Mouse (Mus musculus): ENCODE measurements around the gene Leng8.

Leng8 gene

DNA sequence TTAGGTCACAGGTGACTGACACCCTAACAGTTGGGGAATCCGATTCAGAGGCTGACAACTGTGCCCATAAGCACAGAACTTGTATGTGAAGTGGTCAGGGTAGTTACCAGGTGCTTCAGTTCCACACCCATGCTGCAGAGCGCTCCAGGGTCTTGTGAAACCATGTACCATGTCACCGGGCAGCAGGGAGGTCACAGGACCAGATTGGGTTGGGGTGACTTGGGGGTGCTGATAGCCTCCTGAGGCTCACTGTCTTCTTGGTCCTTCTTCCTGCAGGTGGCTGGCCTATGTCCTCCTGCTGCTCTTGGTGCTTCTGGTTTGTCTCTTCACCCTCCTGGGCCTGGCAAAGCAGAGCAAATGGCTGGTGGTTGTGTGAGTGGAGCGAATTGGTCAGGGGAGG is 8.9 kb upstream of the Leng8 start:
- no peak for DNase-seq

DNA sequence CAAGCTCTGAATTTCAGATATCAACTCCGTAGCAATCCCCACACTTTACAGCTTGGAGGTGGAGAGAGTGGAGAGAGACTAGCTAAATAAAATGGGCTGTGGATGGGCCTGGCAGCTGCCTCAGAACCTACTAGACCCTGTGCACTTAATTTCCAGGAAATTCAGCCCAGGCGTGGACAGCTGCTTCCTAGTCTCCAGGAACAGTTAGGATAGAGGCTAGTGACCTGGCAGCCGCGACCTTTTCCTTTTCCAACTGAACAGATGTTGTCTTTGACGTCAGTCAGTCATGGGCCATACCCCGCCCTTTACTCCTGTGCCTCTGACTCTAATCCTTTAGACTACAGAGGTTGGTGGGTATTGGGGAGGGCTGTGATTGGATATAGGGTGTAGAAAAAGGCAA is 8.0 kb upstream of the Leng8 start:
- DNase-seq = no peak

DNA sequence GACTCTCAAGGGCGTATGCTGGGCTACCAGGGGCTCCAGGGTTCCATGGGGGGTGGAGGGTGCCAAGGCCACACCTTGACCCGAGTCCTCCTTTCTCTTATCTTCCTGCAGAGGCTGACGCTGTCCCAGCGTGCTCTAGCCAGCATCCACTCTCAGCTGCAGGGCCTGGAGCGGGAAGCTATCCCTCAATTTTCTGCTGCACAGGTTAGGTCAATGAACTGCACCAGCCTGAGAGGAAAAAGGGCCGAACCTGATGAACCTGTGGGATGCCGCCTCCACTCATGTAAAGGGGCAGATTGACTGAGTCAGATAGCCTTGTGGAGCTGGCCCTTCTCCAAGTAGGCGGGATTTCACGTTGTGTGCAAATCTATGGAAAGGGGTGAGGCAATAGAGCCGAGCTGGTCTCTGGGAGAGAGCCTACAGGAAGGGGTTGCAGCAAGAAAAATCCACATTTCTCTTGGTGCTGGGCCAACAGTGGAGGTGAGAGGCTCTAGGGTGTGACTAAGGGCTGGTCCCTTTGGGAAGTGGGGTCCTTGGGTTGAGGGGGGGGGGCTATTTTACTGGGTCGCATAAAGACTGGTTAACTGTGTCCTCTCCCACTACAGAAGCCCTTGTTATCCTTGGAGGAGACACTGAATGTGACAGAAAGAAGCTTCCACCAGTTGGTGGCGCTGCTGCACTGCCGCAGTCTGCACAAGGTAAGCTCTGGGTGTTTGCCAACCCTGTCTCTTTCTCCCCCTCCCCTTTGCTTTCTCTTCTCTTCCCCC is 6.0 kb upstream of the Leng8 start:
- peak; percentile 62 to 82 for DNase-seq

DNA sequence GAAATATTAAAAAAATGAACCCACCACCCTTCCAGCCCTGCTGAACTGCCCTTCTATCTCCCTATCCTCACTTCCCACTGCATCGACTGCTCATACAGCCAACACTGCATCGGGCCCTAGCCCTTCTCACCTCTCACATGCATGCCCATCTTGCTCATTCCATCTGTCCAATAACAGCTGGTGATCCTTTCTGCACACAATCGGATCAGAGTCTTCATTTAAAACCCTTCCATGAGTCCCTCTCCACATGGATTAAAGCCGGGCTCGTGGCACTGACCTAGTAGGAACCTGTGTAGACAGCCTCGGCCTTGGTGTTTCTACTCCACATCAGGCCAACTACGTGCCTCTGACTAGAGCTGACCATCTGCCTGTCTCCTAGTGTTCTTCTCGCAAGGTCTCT is 4.9 kb upstream of the Leng8 start:
- DNase-seq = no peak

DNA sequence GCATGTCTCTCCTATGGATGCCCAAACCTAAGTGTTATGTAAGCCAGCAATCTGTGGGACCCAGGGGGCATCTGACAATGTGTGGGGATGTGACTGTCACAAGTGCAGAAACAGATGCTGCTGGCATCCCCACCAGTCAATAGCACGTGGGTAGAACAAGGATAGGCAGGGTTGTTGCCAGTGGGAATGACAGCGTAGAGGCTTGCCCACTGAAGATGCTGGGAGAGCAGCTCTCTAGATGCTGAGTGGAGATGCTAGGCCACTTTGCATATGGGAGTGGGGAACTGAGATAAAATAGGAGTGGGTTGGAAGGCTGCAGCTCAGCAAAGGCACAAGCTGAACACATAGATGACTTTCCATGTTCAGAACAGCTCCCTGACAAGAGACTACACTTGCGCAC is 4.3 kb upstream of the Leng8 start:
- no peak for DNase-seq

DNA sequence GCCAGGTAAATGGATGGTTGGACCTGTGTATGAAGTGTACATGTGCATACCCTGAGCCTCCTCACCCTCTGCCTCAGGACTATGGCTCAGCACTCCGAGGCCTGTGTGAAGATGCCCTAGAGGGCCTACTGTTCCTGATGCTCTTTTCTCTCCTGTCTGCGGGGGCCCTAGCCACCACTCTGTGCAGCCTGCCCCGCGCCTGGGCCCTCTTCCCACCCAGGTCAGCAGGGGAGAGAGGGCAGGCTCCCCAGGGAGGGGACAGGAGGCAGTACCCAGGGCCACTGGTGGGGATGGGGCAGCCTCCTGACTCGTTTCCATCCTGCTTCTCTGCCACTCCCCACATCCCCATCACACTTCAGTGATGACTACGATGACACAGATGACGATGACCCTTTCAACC is 3.8 kb upstream of the Leng8 start:
- no peak for DNase-seq

DNA sequence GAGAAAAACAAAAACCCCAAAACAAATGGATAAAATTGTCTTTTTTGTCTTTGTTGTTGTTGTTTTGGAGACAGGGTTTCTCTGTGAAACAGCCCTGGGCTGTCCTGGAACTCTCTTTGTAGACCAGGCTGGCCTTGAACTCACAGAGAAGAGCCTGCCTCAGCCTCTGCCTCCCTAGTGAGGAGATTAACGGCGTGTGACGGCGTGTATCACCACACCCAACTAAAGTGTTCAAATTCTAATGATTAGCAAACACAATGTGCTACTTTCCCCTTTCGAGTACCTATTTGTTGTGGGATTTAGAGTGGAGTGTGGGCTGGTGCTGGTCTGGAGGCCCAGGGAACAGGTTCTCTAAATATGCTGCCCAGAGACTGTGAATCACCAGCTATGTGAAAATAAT is 1.9 kb upstream of the Leng8 start:
- no peak for DNase-seq

DNA sequence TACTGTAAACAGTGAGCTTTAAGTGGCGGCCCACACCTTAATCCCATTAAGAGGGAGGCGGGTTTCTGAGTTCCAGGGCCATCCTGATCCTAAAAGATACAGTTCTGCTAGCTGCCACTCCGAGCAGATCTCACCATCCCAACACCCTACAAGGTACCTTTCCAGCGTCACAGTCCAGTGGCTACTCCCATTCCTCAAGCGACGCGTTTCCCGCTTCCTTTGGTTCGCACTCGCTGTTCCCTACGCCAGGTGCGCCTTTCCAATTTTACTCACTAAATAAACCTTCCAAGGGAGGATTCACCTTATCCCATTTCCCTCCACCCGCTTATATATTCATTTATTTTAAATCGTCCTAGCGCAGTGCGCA is 452 bp upstream of the Leng8 start:
- DNase-seq = no peak

DNA sequence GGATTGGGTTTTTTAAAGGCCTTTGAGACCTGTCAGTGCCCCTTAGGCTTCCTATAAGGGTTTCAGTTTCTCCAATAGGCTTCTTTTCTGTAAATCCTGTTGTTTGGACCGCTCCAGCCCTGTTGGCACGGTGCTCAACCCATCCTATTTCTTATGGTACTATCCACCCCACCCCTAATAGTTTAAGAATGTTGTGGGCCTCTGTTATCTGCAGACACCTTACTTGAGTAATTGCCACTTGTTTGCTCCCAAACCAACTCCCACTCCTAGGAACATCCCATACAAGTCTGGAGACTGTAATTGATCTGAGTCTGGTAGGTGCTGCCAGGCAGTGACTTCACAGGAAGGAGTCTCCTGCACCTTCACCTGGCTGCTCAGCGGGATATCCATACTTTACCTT is 907 bp downstream of the Leng8 start:
- DNase-seq = no peak

DNA sequence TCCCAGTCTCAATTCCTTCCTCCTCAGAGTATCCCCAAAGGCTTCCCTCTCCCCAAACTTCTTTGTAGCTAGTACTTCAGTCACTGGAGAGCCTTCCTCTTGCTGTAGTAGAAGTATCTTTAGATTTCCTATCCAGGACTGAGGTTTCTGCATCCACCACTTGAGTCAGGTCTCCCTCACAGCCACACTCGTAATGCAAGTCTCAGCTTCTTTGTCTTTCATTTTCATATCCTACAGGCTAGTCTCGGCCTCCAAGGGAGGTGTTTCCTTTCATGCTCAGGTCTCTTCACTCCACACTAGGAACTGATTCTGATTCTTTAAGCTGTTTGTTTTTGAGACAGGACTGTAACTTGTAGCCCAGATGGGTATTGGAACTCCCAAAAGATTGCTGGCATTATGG is 1.3 kb downstream of the Leng8 start:
- DNase-seq = no peak

DNA sequence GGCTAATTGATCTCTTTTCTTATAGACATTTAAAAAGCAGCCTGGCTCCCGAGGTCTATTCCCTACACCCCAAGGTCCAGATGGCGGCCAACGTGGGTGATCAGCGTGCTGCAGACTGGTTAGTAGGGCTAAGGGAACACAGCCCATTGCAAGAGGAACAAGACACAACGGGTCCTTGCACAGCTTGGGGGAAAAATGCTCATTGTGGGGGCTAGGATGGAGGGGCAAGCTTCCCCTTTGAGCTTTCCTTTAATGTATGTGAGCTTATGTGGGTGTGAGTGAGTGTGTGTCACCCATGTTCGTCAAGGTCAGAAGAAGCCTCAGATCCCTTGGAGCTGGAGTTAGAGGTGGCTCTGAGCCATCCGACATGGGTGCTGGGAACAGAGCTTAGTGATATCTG is 1.8 kb downstream of the Leng8 start:
- no peak for DNase-seq

DNA sequence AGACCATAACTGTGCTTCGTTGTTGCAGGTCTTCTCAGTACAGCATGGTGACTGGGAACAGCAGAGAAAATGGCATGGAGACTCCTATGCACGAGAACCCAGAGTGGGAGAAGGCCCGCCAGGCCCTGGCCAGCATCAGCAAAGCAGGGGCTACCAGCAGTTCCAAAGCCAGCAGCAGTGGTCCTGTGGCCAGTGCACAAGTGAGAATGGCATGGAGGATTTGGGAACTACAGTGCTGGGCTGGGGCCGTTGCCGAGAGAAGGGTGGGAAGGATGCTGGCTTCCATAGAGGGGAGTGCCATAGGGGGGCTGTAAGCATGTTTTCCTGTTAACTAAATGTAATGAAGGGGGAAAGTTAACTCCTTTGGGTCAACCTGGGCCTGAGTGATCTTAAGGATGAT is 2.6 kb downstream of the Leng8 start:
- DNase-seq = no peak

DNA sequence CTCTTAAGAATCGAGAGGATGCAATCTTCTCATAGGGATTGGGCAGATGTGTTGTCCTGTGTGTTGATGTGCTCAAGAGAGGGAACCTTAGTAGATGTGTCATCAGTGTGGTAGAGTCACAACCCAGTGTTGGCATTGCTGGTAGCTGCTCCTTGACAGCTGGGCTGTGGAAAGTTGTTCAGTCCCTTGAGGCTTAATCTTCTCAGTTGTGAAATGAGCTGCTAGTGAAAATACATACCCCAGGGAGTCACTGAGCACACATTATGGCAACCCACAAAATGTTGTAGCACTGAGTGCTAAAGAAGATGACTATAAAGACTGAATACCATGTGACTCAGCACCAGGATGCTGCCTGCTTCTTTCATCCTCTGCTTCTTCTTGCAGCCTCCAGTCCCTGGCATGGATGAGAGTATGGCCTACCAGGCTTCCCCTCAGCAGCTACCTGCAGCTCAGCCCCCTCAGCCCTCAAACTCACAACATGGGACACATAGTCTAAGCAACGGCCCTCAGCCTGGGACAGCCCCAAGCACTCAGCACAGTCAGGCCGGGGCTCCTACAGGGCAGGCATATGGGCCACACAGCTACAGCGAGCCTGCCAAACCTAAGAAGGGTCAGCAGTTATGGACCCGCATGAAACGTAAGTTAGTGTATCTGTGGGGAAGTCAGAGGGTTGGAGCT is 4.9 kb downstream of the Leng8 start:
- no peak for DNase-seq

DNA sequence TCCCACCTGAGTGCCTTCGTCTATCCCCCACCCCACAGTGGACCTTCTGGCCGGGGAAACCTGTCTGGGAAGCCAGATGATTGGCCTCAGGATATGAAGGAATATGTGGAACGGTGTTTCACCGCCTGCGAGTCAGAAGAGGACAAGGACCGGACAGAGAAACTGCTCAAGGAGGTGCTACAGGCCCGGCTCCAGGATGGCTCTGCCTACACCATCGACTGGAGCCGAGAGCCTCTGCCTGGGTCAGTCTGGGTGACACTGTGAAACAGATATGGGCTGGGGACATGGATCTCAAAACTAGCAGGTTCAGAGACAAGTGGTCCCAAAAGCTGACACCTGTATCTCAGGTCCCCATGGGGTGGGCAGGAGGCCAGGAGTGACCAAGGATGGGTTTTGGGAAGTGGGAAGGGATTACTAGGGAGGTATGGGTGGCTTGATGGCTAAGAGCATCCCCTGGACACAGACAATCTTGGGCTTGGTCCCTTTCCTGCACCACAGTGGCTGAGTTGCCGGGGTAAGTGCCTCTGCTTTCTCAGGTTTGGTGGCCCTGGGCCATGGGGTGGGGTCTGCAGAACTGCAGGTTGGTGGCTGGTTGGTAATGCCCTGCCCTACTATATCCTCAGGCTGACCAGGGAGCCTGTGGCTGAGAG is 6.1 kb downstream of the Leng8 start:
- DNase-seq = no peak

DNA sequence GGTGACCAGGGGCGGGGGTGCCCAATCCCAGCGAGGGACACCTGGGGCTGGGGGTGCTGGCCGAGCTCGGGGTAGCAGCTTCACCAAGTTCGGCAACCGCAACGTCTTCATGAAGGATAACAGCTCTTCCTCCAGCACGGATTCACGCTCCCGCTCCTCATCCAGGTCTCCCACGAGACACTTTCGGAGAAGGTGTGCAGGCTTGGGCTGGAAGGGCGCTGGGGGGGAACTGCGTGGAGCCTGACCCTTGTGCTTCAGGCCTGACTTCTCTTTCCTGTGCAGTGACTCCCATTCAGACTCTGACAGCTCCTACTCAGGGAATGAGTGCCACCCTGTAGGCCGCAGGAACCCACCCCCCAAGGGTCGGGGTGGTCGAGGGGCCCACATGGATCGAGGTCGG is 6.7 kb downstream of the Leng8 start:
- no peak for DNase-seq

DNA sequence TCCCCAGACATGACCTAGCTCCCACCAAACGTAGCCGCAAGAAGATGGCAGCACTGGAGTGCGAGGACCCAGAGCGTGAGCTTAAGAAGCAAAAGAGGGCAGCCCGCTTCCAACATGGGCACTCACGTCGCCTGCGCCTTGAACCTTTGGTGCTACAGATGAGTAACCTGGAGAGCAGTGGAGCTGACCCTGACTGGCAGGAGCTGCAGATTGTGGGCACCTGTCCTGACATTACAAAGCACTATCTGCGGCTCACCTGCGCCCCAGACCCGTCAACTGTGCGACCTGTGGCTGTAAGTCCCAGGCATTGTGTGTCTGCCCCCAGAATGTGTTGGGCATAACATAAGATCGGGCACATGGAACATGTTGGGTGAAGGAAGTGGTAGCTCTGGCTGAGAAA is 7.2 kb downstream of the Leng8 start:
- DNase-seq = no peak

DNA sequence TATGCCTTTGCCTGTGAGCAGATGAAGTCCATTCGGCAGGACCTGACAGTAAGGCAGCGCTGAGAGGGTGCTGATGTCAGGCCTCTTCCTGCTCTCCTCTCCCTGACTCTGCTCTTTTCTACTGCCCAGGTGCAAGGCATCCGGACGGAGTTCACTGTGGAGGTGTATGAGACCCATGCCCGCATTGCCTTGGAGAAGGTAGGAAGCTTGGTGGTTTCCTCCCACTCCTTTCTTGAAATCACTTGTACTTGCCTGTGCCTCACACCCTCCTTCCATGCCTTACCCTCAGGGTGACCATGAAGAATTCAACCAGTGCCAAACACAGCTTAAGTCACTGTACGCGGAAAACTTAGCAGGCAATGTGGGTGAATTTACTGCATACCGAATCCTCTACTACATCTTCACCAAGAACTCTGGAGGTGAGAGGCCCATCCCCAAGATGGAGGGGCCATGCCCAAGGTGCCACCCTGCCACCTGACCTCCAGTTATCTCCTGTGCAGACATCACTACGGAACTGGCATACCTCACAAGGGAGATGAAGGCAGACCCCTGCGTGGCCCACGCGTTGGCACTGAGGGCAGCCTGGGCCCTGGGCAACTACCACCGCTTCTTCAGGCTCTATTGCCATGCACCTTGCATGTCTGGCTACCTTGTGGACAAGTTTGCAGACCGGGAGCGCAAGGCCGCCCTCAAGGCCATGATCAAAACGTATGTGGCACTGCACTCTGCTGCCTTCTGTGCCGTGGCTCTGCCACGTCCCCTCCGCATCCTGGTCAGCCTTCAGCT is 8.1 kb downstream of the Leng8 start:
- DNase-seq = no peak

DNA sequence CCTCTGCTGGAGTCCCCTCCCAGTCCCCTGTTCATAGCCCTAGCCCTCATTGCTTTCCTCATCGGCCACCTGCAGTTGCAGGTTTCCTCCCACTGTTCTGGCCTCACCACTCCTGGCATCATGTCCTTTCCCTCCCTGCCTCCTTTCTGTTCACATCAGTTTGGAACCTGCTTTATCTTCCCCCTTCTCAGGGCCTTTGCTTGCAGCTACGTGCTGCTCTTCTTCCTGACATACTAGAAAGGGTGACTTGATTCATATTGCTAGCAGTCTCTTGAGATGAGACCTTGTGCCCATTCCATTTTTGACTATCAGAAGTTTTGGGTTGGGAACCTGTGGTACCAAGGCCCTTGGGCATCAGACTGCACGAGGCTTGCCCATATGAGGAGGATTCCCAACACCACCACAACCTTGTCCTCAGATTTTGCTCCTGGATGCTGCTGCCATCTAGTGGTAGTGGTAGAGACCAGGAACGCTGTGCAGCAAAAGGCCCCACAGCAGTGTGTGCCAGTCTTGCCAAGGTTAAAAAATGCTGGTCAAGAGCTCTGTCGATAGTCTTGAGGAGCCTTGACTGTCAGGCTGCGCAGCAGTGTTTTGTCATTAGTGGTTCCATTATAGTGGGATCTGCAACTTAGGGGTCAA is 8.8 kb downstream of the Leng8 start:
- DNase-seq = peak; percentile 43 to 66

DNA sequence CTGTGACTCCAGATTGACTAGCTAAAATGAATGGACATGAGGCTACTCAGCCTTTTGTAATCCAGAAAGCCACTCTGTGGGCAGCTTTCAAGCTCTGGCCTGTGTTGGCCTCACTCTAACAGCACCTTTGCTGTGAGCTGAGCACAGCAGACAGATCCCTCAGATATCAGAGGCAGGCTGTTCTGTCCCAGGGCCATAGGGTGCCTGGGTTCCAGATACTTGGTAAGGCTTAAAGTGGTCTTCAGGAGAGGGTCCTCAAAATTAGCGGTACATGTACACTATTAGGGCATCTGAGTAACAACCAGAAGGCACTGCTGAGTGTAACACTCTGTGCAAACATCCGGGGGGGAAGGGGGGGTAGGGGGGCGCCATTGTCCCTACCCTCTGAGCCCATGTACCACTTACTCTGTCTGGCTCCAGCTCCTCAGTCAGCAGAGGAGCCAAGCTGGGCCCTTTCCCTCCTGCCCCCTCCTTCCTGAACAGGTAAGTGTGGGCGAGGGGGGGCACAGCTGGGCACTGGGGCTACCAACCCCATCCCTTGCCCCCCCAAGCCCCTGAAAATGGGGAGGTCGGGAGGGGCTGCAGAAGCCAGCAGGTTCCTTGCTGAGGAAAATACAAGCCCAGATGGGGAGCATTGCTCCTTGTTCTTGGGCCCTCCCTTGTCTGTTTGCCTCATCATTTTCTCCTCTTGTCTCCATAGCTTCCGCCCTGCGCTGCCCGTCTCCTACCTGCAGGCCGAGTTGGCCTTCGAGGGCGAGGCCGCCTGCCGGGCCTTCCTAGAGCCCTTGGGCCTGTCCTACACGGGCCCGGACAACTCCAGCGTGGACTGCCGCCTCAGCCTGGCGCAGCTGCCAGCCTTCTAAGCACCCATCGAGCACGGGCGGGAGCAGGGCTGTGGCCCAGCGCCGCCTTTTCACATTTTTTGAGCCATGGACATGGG is 9.7 kb downstream of the Leng8 start:
- no peak for DNase-seq

DNA sequence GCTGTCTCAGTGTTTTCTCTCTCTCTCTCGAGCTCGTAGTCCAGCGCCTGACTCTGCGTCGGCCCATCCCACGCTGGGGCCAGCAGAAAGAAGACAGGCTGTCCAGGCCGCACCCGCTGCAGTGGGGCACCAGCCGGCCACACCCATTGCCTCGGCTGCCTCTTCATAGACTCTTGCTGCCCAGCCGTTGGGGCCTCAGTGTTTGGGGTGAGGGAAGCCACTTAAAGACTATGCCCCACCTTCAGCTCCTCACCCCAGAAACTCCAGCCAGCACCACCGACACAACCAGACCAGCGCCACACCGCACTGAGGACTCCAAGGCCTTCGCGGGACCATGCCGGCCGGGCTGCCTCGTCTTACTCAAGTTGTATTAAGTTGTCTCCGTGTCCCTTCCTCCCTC is 10.5 kb downstream of the Leng8 start:
- no peak for DNase-seq

DNA sequence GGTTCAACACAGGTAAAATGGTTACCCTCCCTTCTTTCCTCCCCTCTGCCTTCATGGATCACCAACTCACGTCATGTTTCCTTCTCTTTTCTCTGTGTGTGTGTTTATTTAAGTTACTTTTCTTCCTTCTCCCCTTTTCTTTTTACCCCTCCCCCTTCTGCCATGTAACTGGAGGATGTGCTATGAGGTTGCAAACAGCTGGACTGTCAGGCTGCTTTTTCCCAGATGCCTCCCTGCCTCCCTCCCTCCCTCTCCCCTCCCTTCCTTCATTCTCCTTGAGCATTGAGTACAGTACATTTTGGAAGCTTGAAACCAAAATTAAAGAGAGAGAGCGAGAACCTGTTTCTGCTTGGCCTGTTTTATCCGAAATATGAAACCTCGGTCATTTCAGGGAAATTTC is 11.0 kb downstream of the Leng8 start:
- no peak for DNase-seq

Data from kidney, adult 8-10 months (tissue).